Mouse (Mus musculus) hindbrain, embryonic 12.5 days (tissue): ENCODE results near the gene Naa15. TPM values are rescaled to one million over a fixed set of nuclear protein-coding genes. Genes with fewer than 3 reads are reported as not detected.

ENCODE experiments used
- ATAC-seq: fragments of 200-750 bp; cut with Nextera tagmentation; 2 replicates; pipeline ENCODE4 v1.8.0; 2017; ENCODE audit warnings: moderate TSS enrichment; ENCODE audit not compliant: low FRiP score
- H3K27ac ChIP-seq: fragments of 300-500 bp; sonication (generic); 2 replicates; pipeline ENCODE4 v1.5.1; 2016; ENCODE audit warnings: mild to moderate bottlenecking
- H3K27me3 ChIP-seq: fragments of 300-500 bp; sonication (generic); 2 replicates; pipeline ENCODE4 v1.6.1; 2016; ENCODE audit warnings: mild to moderate bottlenecking
- H3K36me3 ChIP-seq: fragments of 300-500 bp; sonication (generic); 2 replicates; pipeline ENCODE4 v1.6.1; 2016; ENCODE audit warnings: mild to moderate bottlenecking
- H3K4me1 ChIP-seq: fragments of 300-500 bp; sonication (generic); 2 replicates; pipeline ENCODE4 v1.6.1; 2016
- H3K4me2 ChIP-seq: fragments of 300-500 bp; sonication (generic); replicated peaks from 2 replicates; pipeline ENCODE4 v1.6.1; 2016; ENCODE audit warnings: mild to moderate bottlenecking
- H3K4me3 ChIP-seq: fragments of 300-500 bp; sonication (generic); 2 replicates; pipeline ENCODE4 v1.5.1; 2016; ENCODE audit warnings: mild to moderate bottlenecking
- H3K9ac ChIP-seq: fragments of 300-500 bp; sonication (generic); 2 replicates; pipeline ENCODE4 v1.6.1; 2016; ENCODE audit warnings: mild to moderate bottlenecking, moderate library complexity
- H3K9me3 ChIP-seq: fragments of 300-500 bp; sonication (generic); replicated peaks from 2 replicates; pipeline ENCODE4 v1.6.1; 2016; ENCODE audit warnings: mild to moderate bottlenecking
- WGBS: fragments of 180-500 bp; shearing (Covaris S2); methylation state at CpG from one replicate; pipeline ENCODE4 v1.1.7; 2016; 5-methylcytosine and 5-hydroxymethylcytosine counted together
- polyA plus RNA-seq: library from polyadenylated mRNA; unstranded; fragments of >200 nt; fragmentation: Nextera tagmentation; extraction: Ambion mirVana; gene quantifications from 2 replicates; pipeline ENCODE4 v1.2.1, GENCODE M21; 2016

Gene Naa15
- polyA plus RNA-seq, 1 experiment from 2014 or later, result 68.1 TPM

DNA sequence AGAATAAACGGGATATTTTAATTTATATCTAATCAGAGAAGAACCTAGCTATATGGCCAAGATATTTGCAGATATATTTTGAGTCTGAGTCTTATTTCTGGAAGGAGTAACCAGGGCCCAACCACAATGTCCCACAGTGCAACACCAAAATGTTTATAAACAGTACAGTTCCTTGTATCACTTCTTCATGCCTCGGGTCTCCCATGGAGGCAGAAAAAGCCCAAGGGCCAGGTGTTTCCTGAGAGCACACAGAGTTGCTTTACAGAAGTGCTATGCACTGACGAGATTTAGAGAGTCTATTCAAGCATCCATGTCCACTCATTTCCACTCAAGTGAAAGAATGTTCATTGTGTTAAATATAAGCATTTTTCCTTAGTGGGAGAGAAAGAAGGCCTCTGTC, 66.9 kb downstream of the Naa15 start:
- Histone ChIP-seq H3K36me3 (no peaks in the 10 kb centered on the region), H3K27ac (no peak overlapping the region), H3K27me3 (no peaks in the 10 kb centered on the region), H3K4me3 (no peak overlapping the region), H3K9ac (no peak overlapping the region), H3K4me1 (peaks cover 23% of the 10 kb centered on the region), H3K4me2 (no peak overlapping the region), H3K9me3 (no peaks in the 10 kb centered on the region)
- no peak for ATAC-seq
- WGBS, result 50% methylated on average over 3 of the region's 3 CpGs

DNA sequence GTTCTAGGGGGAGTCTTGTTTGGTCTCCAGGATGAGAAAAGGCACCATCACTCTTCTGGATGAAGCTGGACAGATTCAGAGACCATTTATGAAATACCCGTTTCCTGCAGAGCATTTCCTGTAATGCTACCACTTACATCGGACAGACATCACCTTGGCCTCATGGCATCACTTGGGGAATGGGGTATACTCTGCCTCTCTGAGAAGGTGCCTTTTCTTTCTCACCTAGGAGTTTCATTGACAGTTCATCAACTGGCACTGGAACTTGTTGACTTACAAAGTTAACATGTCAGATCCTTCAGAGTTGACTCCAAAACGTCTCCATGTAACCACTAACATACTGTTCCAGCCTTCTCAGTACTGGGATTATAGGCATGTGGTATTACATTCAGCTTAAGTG, 67.8 kb downstream of the Naa15 start:
- Histone ChIP-seq H3K4me1 (peaks cover 23% of the 10 kb centered on the region), H3K27ac (no peak overlapping the region), H3K9me3 (no peaks in the 10 kb centered on the region), H3K4me3 (peak overlapping the region; percentile 63), H3K4me2 (peak overlapping the region; percentile 82), H3K27me3 (no peaks in the 10 kb centered on the region), H3K9ac (peak overlapping the region; percentile 80), H3K36me3 (no peaks in the 10 kb centered on the region)
- no peak for ATAC-seq
- WGBS, result 82% methylated on average over 3 of the region's 3 CpGs

DNA sequence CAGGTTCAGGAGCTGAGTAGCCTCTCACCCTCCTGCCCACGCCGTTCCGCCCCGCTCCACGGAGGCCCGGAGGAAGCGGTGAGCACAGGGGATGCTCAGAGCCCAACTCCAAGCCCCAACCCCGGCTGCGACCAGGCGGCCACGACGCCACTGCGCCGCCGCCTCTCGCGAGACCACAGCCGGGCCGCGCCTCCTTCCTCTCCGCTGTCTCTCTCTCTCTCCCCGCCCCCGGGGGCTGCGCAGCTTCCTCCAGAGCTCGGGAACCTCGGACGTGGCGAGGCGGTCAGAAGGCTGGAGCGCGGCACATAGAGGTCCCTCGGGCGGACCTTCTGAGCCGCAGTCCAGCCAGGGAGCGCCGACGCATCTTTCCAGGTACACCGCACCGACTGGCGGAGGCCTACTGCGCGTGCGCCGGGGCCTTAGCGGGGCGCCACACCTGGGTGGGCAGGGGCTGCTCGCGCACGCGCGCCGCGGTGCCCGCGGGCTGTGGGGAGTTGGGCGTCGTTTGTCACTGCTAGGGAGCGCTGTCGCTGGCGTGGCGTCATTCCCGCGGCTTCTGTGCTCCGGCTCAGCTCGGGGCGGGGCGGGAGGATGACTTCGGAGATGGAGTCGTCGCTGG, 68.9 kb downstream of the Naa15 start, which contains the start of gene Rab33b:
Gene Rab33b (plus strand): TSS at position 180 of the 619 bp plus-strand sequence.
- Histone ChIP-seq H3K27me3 (no peaks in the 10 kb centered on the region), H3K4me3 (peak within 1 kb of the TSS; percentile 63), H3K9me3 (no peaks in the 10 kb centered on the region), H3K4me1 (peaks cover 23% of the 10 kb centered on the region), H3K9ac (peak within 1 kb of the TSS; percentile 80), H3K4me2 (peak within 1 kb of the TSS; percentile 82), H3K36me3 (no peaks in the 10 kb centered on the region), H3K27ac (peak within 1 kb of the TSS; percentile 90)
- peak; percentile 96 for ATAC-seq
- under 1% methylated on average over 64 of the region's 70 CpGs for WGBS

DNA sequence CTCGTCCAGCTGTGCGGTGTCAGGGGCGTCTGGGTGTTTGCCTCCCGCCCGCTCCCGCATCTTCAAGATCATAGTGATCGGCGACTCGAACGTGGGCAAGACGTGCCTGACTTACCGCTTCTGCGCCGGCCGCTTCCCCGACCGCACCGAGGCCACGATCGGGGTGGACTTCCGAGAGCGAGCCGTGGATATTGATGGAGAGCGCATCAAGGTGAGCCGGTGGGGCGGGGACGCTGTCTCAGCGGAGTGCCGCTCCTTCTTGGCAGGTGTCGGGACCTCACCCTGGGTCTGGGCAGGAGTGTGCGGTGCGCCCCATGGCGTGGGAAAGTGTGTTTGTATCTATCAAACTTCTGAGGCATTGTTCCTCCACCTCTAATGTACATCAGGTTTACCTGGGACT, 69.4 kb downstream of the Naa15 start:
- H3K4me2 ChIP-seq, result peak overlapping the region; percentile 82
- H3K27ac ChIP-seq, result peak overlapping the region; percentile 90
- WGBS, result under 1% methylated on average over 33 of the region's 33 CpGs
- H3K4me3 ChIP-seq, result peak overlapping the region; percentile 63
- no peaks in the 10 kb centered on the region for H3K36me3 ChIP-seq
- peak overlapping the region; percentile 80 for H3K9ac ChIP-seq
- H3K9me3 ChIP-seq, result no peaks in the 10 kb centered on the region
- peaks cover 23% of the 10 kb centered on the region for H3K4me1 ChIP-seq
- ATAC-seq, result peak; percentile 62
- H3K27me3 ChIP-seq, result no peaks in the 10 kb centered on the region

DNA sequence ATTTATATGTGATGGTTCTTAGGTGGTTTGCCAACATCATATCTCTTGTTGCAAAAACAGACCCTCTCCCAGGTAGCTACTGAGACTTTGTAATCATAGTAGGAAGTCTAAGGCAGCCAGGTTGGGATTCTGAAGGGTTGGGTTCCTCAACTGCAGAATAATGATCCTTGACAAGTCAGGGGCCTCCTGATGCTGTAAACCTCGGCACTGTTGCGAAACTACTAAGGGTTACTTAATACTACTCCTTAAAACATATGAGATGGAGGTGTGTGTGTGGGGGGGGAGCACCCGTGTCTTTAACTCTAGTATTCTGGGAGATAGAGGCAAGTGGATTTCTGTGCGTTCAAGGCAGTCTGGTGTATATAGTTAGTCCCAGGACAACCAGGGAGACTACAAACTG, 70.4 kb downstream of the Naa15 start:
- Histone ChIP-seq H3K4me1 (peaks cover 23% of the 10 kb centered on the region), H3K9me3 (no peaks in the 10 kb centered on the region), H3K4me2 (peak overlapping the region; percentile 82), H3K27ac (no peak overlapping the region), H3K4me3 (peak overlapping the region; percentile 63), H3K9ac (no peak overlapping the region), H3K27me3 (no peaks in the 10 kb centered on the region), H3K36me3 (no peaks in the 10 kb centered on the region)
- no peak for ATAC-seq
- WGBS, result 81% methylated on average over 4 of the region's 4 CpGs

DNA sequence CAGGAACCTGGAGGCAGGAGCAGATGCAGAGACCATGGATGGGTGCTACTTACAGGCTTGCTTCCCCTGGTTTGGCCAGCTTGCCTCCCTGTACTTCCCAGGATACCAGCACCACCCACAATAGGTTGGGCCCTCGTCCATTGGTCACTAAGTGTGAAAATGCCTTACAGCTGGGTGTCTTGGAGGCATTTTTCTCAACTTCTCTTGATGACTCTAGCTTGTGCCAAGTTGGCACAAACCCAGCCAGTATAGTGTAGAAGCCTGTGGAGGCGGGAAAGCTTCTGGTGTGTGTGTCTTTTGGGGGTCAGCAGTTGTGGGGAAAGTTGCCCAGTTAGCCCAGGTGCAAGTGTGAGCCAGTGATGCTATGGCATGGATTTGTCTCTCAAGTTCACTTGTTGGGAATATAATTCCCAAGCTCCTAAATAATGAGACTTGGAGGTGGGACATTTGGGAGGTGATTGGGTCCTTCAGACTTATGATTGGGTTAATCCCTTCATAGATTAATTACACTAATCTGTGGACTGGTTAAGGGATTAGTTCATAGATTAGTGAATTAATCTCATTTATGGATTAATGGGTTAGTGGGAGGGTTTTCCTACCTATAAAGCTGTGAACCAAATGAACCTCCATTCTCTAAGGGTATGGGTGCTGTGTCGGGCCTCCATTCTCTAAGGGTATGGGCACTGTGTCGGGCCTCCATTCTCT, 71.7 kb downstream of the Naa15 start:
- 89% methylated on average over 4 of the region's 4 CpGs for WGBS
- Histone ChIP-seq H3K4me3 (no peak overlapping the region), H3K36me3 (no peaks in the 10 kb centered on the region), H3K27ac (no peak overlapping the region), H3K4me2 (no peak overlapping the region), H3K9ac (no peak overlapping the region), H3K27me3 (no peaks in the 10 kb centered on the region), H3K9me3 (no peaks in the 10 kb centered on the region), H3K4me1 (peaks cover 23% of the 10 kb centered on the region)
- ATAC-seq, result no peak

DNA sequence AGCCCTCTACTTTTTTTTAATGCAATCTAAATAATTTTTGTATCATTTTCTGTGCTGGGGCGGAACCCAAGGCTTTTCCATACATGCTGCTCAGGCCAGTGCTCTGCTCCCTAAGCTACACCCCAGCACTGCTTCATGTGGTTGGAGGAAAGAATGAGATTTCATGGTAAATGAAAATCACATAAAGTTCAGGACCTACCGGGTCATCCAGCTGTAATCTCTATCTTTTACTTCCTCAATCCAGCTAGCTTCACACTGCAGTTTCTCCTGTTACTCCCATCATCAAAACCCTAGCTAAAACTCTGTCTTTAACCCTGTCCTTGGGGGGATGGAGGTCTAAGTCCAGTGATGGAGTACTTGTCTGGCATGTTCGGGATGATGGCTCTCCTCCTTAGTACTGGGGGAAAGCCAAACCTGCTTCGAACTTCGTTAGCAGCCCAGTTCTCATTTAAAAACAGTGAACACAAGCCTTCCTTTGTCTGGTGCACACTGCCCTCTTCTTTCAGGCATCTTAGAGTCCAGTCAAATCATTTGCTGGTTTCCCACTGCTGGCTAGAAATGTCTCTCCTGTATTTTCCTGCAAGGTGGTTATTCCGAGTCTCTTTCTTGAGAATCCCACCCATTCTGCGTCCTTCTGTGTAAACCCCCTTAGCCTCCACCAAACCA, 75.3 kb downstream of the Naa15 start:
- 82% methylated on average over 7 of the region's 7 CpGs for WGBS
- Histone ChIP-seq H3K27ac (no peak overlapping the region), H3K4me1 (peaks cover 9% of the 10 kb centered on the region), H3K36me3 (peaks cover 11% of the 10 kb centered on the region; the same call in 1 of the 2 replicates), H3K27me3 (no peaks in the 10 kb centered on the region), H3K9ac (no peak overlapping the region), H3K4me3 (no peak overlapping the region), H3K4me2 (no peak overlapping the region), H3K9me3 (no peaks in the 10 kb centered on the region)
- ATAC-seq, result no peak

DNA sequence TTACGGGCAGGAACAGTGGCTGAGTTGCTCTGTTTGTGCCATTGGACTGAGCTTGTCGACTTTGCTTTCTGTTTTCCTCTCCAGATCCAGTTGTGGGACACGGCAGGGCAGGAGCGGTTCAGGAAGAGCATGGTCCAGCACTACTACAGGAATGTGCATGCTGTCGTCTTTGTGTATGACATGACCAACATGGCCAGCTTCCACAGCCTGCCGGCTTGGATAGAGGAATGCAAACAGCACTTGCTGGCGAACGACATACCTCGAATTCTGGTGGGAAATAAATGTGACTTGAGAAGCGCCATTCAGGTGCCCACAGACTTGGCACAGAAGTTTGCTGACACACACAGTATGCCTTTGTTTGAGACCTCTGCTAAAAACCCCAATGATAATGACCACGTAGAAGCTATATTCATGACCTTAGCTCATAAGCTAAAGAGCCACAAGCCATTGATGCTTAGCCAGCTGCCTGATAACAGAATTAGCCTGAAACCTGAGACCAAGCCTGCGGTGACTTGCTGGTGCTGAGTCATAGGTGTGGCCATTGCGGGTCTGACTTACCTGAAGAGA, 78.4 kb downstream of the Naa15 start:
- H3K4me1 ChIP-seq, result no peaks in the 10 kb centered on the region

DNA sequence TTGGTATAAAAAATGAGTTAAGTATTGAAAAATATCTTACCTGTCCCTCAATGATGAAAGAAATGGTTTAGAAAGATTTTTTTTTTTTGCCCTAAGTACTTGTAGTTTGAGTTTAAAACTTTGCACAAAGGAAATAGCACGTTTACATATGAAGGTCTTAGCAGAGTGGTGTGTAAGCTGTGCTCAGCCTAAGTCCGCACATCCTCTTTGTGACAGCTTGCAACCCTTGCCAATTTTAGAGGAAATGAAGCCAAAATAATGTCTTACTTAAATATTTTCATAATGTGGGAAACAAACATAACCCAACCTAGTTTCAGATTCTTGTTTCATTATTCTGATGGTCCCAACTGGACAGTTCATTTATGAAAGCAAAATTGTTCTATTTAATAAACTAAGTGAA, 79.5 kb downstream of the Naa15 start:
- no peak overlapping the region for H3K9ac ChIP-seq
- H3K4me3 ChIP-seq, result no peak overlapping the region
- no peaks in the 10 kb centered on the region for H3K9me3 ChIP-seq
- no peaks in the 10 kb centered on the region for H3K27me3 ChIP-seq
- no peak overlapping the region for H3K27ac ChIP-seq
- 92% methylated on average over 2 of the region's 2 CpGs for WGBS
- H3K36me3 ChIP-seq, result peaks cover 14% of the 10 kb centered on the region; the same call in 1 of the 2 replicates
- H3K4me1 ChIP-seq, result no peaks in the 10 kb centered on the region
- no peak for ATAC-seq
- no peak overlapping the region for H3K4me2 ChIP-seq

More for the DNA sequence above, 78.4 kb downstream of the Naa15 start:
- H3K36me3 ChIP-seq, result peaks cover 14% of the 10 kb centered on the region; the same call in 1 of the 2 replicates
- no peaks in the 10 kb centered on the region for H3K27me3 ChIP-seq
- no peak overlapping the region for H3K27ac ChIP-seq
- no peak overlapping the region for H3K9ac ChIP-seq
- ATAC-seq, result no peak
- no peak overlapping the region for H3K4me3 ChIP-seq
- 90% methylated on average over 13 of the region's 13 CpGs for WGBS
- H3K4me2 ChIP-seq, result no peak overlapping the region
- no peaks in the 10 kb centered on the region for H3K9me3 ChIP-seq

DNA sequence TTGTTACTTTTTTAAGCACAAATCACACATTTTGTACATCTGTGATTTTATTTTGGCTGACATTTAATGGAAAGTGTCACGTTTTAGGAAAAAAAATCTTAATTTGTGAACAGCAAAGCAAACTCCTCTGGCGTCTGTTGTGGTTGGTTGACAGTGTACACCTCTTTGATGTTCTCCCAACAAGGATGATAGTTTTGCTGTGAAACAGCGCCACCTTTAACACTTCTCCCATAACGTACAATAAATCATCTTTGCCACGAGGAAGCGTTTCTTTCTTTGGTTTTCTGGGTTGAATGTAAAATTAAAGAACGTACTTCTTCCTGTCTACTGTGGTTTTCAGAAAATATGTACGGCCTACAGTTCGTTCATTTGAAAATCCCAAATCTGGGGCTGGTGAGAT, 80.7 kb downstream of the Naa15 start:
- ATAC-seq, result no peak
- no peaks in the 10 kb centered on the region for H3K9me3 ChIP-seq
- 94% methylated on average over 9 of the region's 9 CpGs for WGBS
- no peak overlapping the region for H3K4me2 ChIP-seq
- no peaks in the 10 kb centered on the region for H3K27me3 ChIP-seq
- H3K4me1 ChIP-seq, result no peaks in the 10 kb centered on the region
- H3K9ac ChIP-seq, result no peak overlapping the region
- H3K27ac ChIP-seq, result no peak overlapping the region
- H3K36me3 ChIP-seq, result peaks cover 14% of the 10 kb centered on the region; the same call in 1 of the 2 replicates
- no peak overlapping the region for H3K4me3 ChIP-seq

DNA sequence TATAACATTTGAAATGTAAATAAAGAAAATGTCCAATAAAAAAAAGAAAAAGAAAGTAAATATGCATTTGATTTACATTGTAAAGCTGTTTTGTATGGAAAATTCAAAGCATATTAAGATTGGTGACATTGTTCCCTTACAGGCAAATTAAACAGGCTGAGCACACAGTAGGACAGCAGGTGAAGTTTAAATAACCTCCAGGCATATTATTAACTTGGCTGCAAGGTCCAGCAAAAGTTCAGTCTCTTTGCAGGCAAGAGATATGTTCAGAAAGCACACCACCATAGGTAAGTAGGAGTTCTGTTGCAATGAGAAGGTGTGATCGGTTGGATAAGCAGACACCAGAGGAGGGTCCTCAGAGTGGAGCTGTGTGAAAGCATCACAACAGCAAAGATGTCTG, 83.0 kb downstream of the Naa15 start:
- Histone ChIP-seq H3K27ac (no peak overlapping the region), H3K4me1 (no peaks in the 10 kb centered on the region), H3K36me3 (peaks cover 14% of the 10 kb centered on the region; the same call in 1 of the 2 replicates), H3K9me3 (no peaks in the 10 kb centered on the region), H3K4me2 (no peak overlapping the region), H3K9ac (no peak overlapping the region), H3K27me3 (no peaks in the 10 kb centered on the region), H3K4me3 (no peak overlapping the region)
- ATAC-seq, result no peak
- WGBS, result 94% methylated on average over 1 of the region's 1 CpGs

DNA sequence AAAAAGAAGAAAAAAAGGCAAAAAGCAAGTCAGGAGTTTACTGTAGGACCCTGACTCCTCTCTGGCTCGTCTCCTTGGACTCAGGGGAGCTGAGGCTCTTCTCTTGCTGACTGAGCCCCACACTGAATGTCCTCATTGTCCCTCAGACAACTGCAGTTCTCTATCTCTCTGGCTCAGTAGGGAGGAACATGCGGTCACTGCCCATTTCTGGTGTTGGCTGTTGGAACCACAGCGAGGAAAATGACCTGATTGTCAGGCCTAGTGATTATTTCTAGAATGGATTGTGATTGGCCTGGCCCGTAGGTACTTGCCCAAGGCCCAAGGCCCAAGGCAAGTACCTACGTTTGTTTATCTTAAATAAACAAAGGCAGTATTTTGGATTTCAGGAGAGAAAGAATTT, 83.7 kb downstream of the Naa15 start:
- Histone ChIP-seq H3K9ac (no peak overlapping the region), H3K4me3 (no peak overlapping the region), H3K36me3 (peaks cover 9% of the 10 kb centered on the region; the same call in 1 of the 2 replicates), H3K9me3 (no peaks in the 10 kb centered on the region), H3K4me2 (no peak overlapping the region), H3K4me1 (no peaks in the 10 kb centered on the region), H3K27me3 (no peaks in the 10 kb centered on the region), H3K27ac (no peak overlapping the region)
- no peak for ATAC-seq
- WGBS, result 86% methylated on average over 5 of the region's 5 CpGs
